ENCODE assay signal across 18 mouse cellular contexts in genomic region chr11:103120315-103120714, GRCm38 (mm10). TPM values are rescaled to one million over a fixed set of nuclear protein-coding genes. Genes with fewer than 3 reads are reported as not detected.
DNase-seq lines count a peak whose midpoint lies in the region; TF ChIP-seq lines count a peak whose summit lies in the region.
"Had no signal": no experiment of that assay in that cellular context is flagged by ENCODE, and none has a peak within 500 bp of the region (broad histone marks: within the 10 kb centered on the region; RNA-seq: fewer than 3 reads in every experiment).

No protein-coding gene starts in this region.

- TF ChIP-seq POLR2A in brain, embryonic 14.5 days (IDR thresholded peaks at IDR 0.05; ENCODE audit: borderline replicate concordance, extremely low read depth, insufficient read depth, insufficient read length, poor library complexity, severe bottlenecking) = no peak

- TF ChIP-seq CTCF in gastrocnemius, adult 2 months (IDR thresholded peaks at IDR 0.05) = no peak
- TF ChIP-seq CTCF in layer of hippocampus, adult 2 months (conservative IDR thresholded peaks at IDR 0.05) = no peak
- no peak for TF ChIP-seq CTCF in brain, embryonic 14.5 days (IDR thresholded peaks at IDR 0.05; ENCODE audit: borderline replicate concordance, extremely low read depth, insufficient read depth, insufficient read length)

- H3K4me3 ChIP-seq in gastrocnemius, adult 2 months = no peak overlapping the region
- H3K4me3 ChIP-seq in layer of hippocampus, adult 2 months = no peak overlapping the region
- H3K4me3 ChIP-seq: heart, adult 2 months; limb, embryonic 15.5 days; lung, embryonic 15.5 days; neural tube, embryonic 13.5 days had no signal

- intact Hi-C loops in gastrocnemius, adult 2 months (cut with DNase I) = no loop called here
- intact Hi-C loops in gastrocnemius, postnatal 36 days (cut with DNase I) = no loop called here

- DNase-seq in gastrocnemius, adult 2 months = peak; percentile 61
- no peak for DNase-seq in gastrocnemius, postnatal 36 days
- no peak for DNase-seq in layer of hippocampus, adult 2 months (ENCODE audit: low spot score in 2 of 2)
- DNase-seq in layer of hippocampus, postnatal 10 days (ENCODE audit: low spot score in 2 of 2) = no peak
- DNase-seq in MN1 (ENCODE audit: low spot score) = peak; percentile 28
- DNase-seq in brain, embryonic 14.5 days (ENCODE audit: low read depth) = peak; percentile 34
- DNase-seq in kidney, postnatal 10 days = no peak
- DNase-seq: cerebellum, adult 2 months; heart, postnatal 36 days; kidney, adult 8-10 months; kidney, postnatal 4 days; right cerebral cortex, postnatal 14 days; thymus, postnatal 14 days had no signal

- H3K27ac ChIP-seq in gastrocnemius, adult 2 months = peak overlapping the region; percentile 71
- H3K27ac ChIP-seq in layer of hippocampus, adult 2 months = peak overlapping the region; percentile 49; the same call in 1 of the 2 replicates
- H3K27ac ChIP-seq: heart, adult 2 months; limb, embryonic 15.5 days; lung, embryonic 15.5 days; neural tube, embryonic 13.5 days had no signal

RNA-seq across cellular contexts. Expression of gene Hexim1, which starts 4.3 kb away (rescaled TPM):
- total RNA-seq in gastrocnemius, adult 2 months (2021) = 10 to 100 TPM; 18.6 to 21.8 TPM
- 10 to 100 TPM; 14.7 to 17.0 TPM for total RNA-seq in gastrocnemius, postnatal 36 days (2021)
- total RNA-seq in layer of hippocampus, adult 2 months (2021) = 10 to 100 TPM; 48.5 to 50.8 TPM
- 10 to 100 TPM; 38.0 to 38.7 TPM for total RNA-seq in layer of hippocampus, postnatal 10 days (2021)
- 14.4 and 18.9 TPM in 2 replicates for polyA plus RNA-seq in brain, embryonic 14.5 days (2012; rRNA removed)

RNA-seq across cellular contexts. Expression of gene Hexim2, which starts 11.9 kb away (rescaled TPM):
- total RNA-seq in gastrocnemius, adult 2 months (2021) = 1 to 10 TPM; 2.0 to 3.6 TPM
- 1 to 10 TPM; 2.1 to 2.9 TPM for total RNA-seq in gastrocnemius, postnatal 36 days (2021)
- 10 to 100 TPM in 1 of 2 experiments, 1 to 10 TPM in 1; 9.7 to 16.0 TPM for total RNA-seq in layer of hippocampus, adult 2 months (2021)
- total RNA-seq in layer of hippocampus, postnatal 10 days (2021) = 10 to 100 TPM; 14.4 to 16.9 TPM
- polyA plus RNA-seq in brain, embryonic 14.5 days (2012; rRNA removed) = 12.5 and 18.7 TPM in 2 replicates
- total RNA-seq: monocyte, adult 5-6 weeks had no signal

RNA-seq across cellular contexts. Expression of gene Acbd4, which starts 18.8 kb away (rescaled TPM):
- total RNA-seq in gastrocnemius, adult 2 months (2021) = 10 to 100 TPM; 24.2 to 28.6 TPM
- total RNA-seq in gastrocnemius, postnatal 36 days (2021) = 10 to 100 TPM; 26.8 to 31.1 TPM
- 10 to 100 TPM; 87.1 to 91.0 TPM for total RNA-seq in layer of hippocampus, adult 2 months (2021)
- total RNA-seq in layer of hippocampus, postnatal 10 days (2021) = 10 to 100 TPM; 63.1 to 66.1 TPM
- 4.5 and 4.6 TPM in 2 replicates for polyA plus RNA-seq in brain, embryonic 14.5 days (2012; rRNA removed)

RNA-seq across cellular contexts. Expression of gene Plcd3, which starts 18.9 kb away (rescaled TPM):
- 1 to 10 TPM; 4.6 to 5.9 TPM for total RNA-seq in gastrocnemius, adult 2 months (2021)
- 1 to 10 TPM; 3.8 to 4.0 TPM for total RNA-seq in gastrocnemius, postnatal 36 days (2021)
- total RNA-seq in layer of hippocampus, adult 2 months (2021) = 10 to 100 TPM in 1 of 2 experiments, 1 to 10 TPM in 1; 9.3 to 10.2 TPM
- 10 to 100 TPM; 13.4 to 13.7 TPM for total RNA-seq in layer of hippocampus, postnatal 10 days (2021)
- 3.6 TPM in 2 replicates for polyA plus RNA-seq in brain, embryonic 14.5 days (2012; rRNA removed)
- total RNA-seq: monocyte, adult 5-6 weeks had no signal

RNA-seq across cellular contexts. Expression of gene Fmnl1, which starts 50.6 kb away (rescaled TPM):
- 1 to 10 TPM; 4.2 to 5.7 TPM for total RNA-seq in gastrocnemius, adult 2 months (2021)
- total RNA-seq in gastrocnemius, postnatal 36 days (2021) = 1 to 10 TPM; 3.6 to 5.6 TPM
- total RNA-seq in layer of hippocampus, adult 2 months (2021) = 100 to 1,000 TPM; 142 to 156 TPM
- total RNA-seq in layer of hippocampus, postnatal 10 days (2021) = 10 to 100 TPM; 83.4 to 87.0 TPM
- polyA plus RNA-seq in brain, embryonic 14.5 days (2012; rRNA removed) = 16.1 and 28.6 TPM in 2 replicates

Comparison
In these comparisons a context has a peak if more than half of its experiments do, and no peak if none do; other contexts are left out.
1. DNase-seq: peak in gastrocnemius, adult 2 months (single experiment), MN1 (single experiment) and brain, embryonic 14.5 days (single experiment); none in gastrocnemius, postnatal 36 days (0 of 2), layer of hippocampus, adult 2 months (0 of 2), layer of hippocampus, postnatal 10 days (0 of 2) and kidney, postnatal 10 days (single experiment).